Mouse (Mus musculus): ENCODE results near the gene Slc22a2. TPM values are rescaled to one million over a fixed set of nuclear protein-coding genes. Genes with fewer than 3 reads are reported as not detected.

Gene Slc22a2
- polyA plus RNA-seq, 1 experiment from 2014 or later, result 1.8 TPM

DNA sequence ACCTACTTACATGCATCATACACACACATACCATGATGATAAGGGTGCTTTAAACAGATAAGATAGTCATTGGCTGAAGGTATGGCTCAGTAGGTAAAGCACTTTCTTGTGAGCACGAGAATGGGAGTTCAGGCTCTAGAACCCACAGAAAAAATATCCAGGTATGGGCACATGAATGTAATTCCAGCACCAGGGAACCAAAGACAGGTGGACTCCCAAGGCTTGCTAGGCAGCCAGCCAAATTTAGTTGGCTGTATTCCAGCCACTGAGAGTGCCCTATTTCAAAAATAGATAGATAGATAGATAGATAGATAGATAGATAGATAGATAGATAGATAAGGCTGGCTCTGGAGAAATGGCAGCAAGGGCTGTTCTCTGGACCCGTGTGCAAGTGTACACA lies 1.4 kb downstream of the Slc22a2 start:
- 83% methylated on average over 2 of the region's 2 CpGs for whole genome bisulfite sequencing
- Histone ChIP-seq H3K27me3 (ENCODE audit: control insufficient read depth, insufficient read depth, low read length) (no peaks in the 10 kb centered on the region), H3K36me3 (ENCODE audit: control insufficient read depth, insufficient read depth, low read length) (no peaks in the 10 kb centered on the region), H3K4me3 (ENCODE audit: low read length) (no peak overlapping the region), H3K9ac (ENCODE audit: low read depth, low read length) (no peak overlapping the region), H3K4me2 (replicated peaks; ENCODE audit: low read depth, low read length) (no peak overlapping the region), H3K27ac (ENCODE audit: low read depth, low read length) (no peak overlapping the region), H3K4me1 (ENCODE audit: control insufficient read depth, insufficient read depth, low read length) (peaks cover 16% of the 10 kb centered on the region; the same call in 1 of the 2 replicates), H3K9me3 (ENCODE audit: control insufficient read depth, low read length) (no peaks in the 10 kb centered on the region)
- no peak for ATAC-seq (ENCODE audit: low FRiP score, low TSS enrichment)

DNA sequence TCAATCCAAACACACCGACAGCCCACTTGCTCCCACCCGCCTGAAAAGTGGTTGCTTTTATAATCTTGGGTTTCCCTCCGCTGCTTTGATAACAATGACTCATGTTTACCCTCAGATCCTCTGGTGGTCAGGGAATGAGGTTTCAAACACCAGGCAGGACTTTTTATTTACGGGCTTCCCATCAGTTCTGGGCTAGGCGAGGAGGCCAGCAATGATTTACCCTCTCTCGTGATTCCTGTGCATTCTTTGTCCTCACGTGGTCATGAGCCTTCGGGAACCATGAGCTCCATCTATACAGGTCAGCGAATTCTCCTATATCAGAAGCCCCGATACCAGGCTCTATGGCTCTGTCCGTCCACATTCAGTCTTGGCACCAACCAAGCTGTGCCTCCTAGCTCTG lies 3.0 kb downstream of the Slc22a2 start:
- 24% methylated on average over 11 of the region's 11 CpGs for WGBS
- Histone ChIP-seq H3K4me2 (replicated peaks; ENCODE audit: low read depth, low read length) (no peak overlapping the region), H3K4me1 (ENCODE audit: control insufficient read depth, insufficient read depth, low read length) (peaks cover 16% of the 10 kb centered on the region; the same call in 1 of the 2 replicates), H3K9ac (ENCODE audit: low read depth, low read length) (no peak overlapping the region), H3K27ac (ENCODE audit: low read depth, low read length) (no peak overlapping the region), H3K9me3 (ENCODE audit: control insufficient read depth, low read length) (no peaks in the 10 kb centered on the region), H3K4me3 (ENCODE audit: low read length) (no peak overlapping the region), H3K27me3 (ENCODE audit: control insufficient read depth, insufficient read depth, low read length) (no peaks in the 10 kb centered on the region), H3K36me3 (ENCODE audit: control insufficient read depth, insufficient read depth, low read length) (no peaks in the 10 kb centered on the region)
- ATAC-seq (ENCODE audit: low FRiP score, low TSS enrichment), result peak; percentile 51

DNA sequence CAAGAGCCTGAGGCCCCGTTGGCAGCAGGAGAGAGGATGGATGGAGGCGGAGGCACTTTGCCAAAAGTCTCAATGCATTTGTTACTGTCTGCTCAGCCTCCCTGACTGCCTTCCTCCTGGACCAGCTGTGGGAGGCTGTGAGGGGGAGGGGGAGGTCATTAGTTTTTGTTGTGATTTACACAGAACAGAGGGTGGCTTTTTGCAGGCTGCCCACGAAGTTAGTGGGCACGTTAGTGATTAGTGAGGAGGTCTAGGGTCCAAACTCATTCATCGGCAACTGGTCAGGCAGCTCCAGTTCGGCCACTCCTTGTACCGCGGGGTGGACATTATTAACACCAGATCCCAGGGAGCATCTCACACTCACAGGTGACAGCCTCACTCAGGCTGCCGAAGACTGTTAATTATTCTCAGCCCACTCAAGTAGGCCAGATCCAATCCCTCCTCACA lies 4.9 kb downstream of the Slc22a2 start:
- no peak overlapping the region for H3K27ac ChIP-seq (ENCODE audit: low read depth, low read length)
- no peak overlapping the region for H3K4me3 ChIP-seq (ENCODE audit: low read length)
- no peaks in the 10 kb centered on the region for H3K27me3 ChIP-seq (ENCODE audit: control insufficient read depth, insufficient read depth, low read length)
- H3K9me3 ChIP-seq (ENCODE audit: control insufficient read depth, low read length), result peaks cover 5% of the 10 kb centered on the region; the same call in 1 of the 2 replicates
- no peaks in the 10 kb centered on the region for H3K36me3 ChIP-seq (ENCODE audit: control insufficient read depth, insufficient read depth, low read length)
- WGBS, result 35% methylated on average over 9 of the region's 9 CpGs
- ATAC-seq (ENCODE audit: low FRiP score, low TSS enrichment), result peak; percentile 59
- H3K4me1 ChIP-seq (ENCODE audit: control insufficient read depth, insufficient read depth, low read length), result peaks cover 13% of the 10 kb centered on the region; the same call in 1 of the 2 replicates
- H3K4me2 ChIP-seq (replicated peaks; ENCODE audit: low read depth, low read length), result no peak overlapping the region
- H3K9ac ChIP-seq (ENCODE audit: low read depth, low read length), result no peak overlapping the region

DNA sequence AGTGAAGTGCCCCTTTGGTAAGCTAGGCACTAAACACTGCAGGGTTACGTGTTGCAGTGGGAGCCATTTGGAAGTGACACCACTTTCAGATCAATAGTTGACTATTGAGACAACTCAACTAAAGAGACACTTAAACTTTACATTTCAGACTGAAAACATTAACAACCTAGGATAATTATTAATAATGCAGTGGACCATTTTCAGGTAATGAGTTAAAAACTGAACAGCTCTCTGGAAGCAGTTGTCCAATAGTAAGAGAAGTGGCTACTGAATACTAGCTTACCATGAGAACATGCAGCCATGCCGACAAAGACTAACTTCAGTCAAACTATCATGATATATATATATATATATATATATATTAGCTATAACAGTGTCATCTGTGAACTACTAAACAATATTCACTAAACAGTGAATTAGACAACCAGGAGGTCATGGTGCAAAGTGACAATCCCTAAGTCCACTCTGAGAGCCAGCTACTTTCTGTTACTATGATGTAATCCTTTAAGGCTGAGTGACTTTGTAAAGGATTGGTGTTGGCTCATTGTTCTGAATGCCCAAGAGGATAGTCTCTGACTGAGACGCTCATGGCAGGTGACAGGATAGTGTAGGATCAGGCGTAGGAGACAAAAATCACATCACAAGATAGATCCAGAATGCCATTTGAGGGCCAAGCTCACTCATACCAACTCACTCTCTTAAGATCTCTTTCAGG lies 7.1 kb downstream of the Slc22a2 start:
- Histone ChIP-seq H3K4me3 (ENCODE audit: low read length) (no peak overlapping the region), H3K9me3 (ENCODE audit: control insufficient read depth, low read length) (peaks cover 5% of the 10 kb centered on the region; the same call in 1 of the 2 replicates), H3K27ac (ENCODE audit: low read depth, low read length) (no peak overlapping the region), H3K4me1 (ENCODE audit: control insufficient read depth, insufficient read depth, low read length) (peaks cover 13% of the 10 kb centered on the region; the same call in 1 of the 2 replicates), H3K27me3 (ENCODE audit: control insufficient read depth, insufficient read depth, low read length) (no peaks in the 10 kb centered on the region), H3K4me2 (replicated peaks; ENCODE audit: low read depth, low read length) (no peak overlapping the region), H3K9ac (ENCODE audit: low read depth, low read length) (no peak overlapping the region), H3K36me3 (ENCODE audit: control insufficient read depth, insufficient read depth, low read length) (no peaks in the 10 kb centered on the region)
- ATAC-seq (ENCODE audit: low FRiP score, low TSS enrichment), result no peak
- 89% methylated on average over 4 of the region's 4 CpGs for WGBS

DNA sequence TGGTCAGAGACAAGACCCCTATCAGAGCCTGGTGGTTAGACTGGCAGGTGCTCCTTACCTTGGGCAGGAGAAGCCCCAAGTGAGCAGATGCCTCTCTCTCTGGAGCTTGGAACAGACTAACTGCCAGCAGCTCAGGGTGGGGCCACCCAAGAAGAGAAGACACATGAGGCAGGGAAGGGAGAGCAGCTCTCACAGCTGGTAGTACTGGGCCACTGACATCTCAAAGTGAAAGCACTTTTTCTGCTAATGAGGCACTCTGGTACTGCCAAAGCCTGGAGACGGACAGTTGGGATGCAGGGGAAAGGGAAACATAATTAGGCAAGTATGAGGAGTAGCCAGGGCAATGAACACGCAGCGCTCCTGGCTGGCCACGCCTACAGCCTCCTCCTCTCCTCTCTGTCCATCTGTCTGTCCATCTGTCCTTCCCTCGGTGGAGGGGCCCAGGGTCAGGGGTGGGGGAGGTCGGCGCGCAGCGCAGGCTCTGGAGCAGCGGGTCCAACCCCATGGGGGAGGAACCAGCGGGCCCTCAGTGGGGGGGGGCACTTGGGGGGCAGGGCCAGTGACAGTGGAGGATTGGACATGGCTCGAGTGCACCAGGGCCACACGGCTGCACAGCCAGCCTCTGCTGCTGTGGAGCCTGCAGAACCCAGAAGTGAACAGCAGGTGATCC lies 12.0 kb downstream of the Slc22a2 start:
- Histone ChIP-seq H3K9me3 (ENCODE audit: control insufficient read depth, low read length) (peaks cover 11% of the 10 kb centered on the region; the same call in 1 of the 2 replicates), H3K27ac (ENCODE audit: low read depth, low read length) (no peak overlapping the region), H3K27me3 (ENCODE audit: control insufficient read depth, insufficient read depth, low read length) (no peaks in the 10 kb centered on the region), H3K36me3 (ENCODE audit: control insufficient read depth, insufficient read depth, low read length) (no peaks in the 10 kb centered on the region), H3K4me1 (ENCODE audit: control insufficient read depth, insufficient read depth, low read length) (no peaks in the 10 kb centered on the region), H3K4me2 (replicated peaks; ENCODE audit: low read depth, low read length) (no peak overlapping the region), H3K4me3 (ENCODE audit: low read length) (no peak overlapping the region), H3K9ac (ENCODE audit: low read depth, low read length) (no peak overlapping the region)
- ATAC-seq (ENCODE audit: low FRiP score, low TSS enrichment), result no peak
- 72% methylated on average over 12 of the region's 13 CpGs for WGBS

DNA sequence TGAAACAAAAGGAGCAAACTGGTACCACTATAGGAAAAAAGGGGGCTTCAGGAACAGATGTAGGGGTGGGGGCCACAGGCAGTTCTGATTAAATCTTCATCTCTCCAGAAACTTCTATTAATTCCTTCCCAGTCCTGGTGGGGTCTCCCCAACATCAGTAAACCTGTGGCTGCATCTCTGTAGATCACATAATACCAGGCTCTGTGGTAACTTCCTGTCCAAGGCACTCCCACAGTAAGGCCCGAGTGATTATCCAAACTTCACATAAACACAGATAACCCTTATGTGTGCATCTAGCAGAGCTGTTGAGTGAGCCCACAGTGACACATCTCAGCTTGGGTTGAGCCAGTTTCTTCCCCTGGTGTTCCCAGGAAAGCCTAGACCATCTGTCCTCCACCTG lies 22.7 kb downstream of the Slc22a2 start:
- no peak overlapping the region for H3K9ac ChIP-seq (ENCODE audit: low read depth, low read length)
- H3K4me2 ChIP-seq (replicated peaks; ENCODE audit: low read depth, low read length), result no peak overlapping the region
- H3K27me3 ChIP-seq (ENCODE audit: control insufficient read depth, insufficient read depth, low read length), result no peaks in the 10 kb centered on the region
- ATAC-seq (ENCODE audit: low FRiP score, low TSS enrichment), result no peak
- WGBS, result 23% methylated on average over 1 of the region's 1 CpGs
- H3K36me3 ChIP-seq (ENCODE audit: control insufficient read depth, insufficient read depth, low read length), result no peaks in the 10 kb centered on the region
- H3K27ac ChIP-seq (ENCODE audit: low read depth, low read length), result no peak overlapping the region
- no peaks in the 10 kb centered on the region for H3K9me3 ChIP-seq (ENCODE audit: control insufficient read depth, low read length)
- H3K4me1 ChIP-seq (ENCODE audit: control insufficient read depth, insufficient read depth, low read length), result no peaks in the 10 kb centered on the region
- no peak overlapping the region for H3K4me3 ChIP-seq (ENCODE audit: low read length)

DNA sequence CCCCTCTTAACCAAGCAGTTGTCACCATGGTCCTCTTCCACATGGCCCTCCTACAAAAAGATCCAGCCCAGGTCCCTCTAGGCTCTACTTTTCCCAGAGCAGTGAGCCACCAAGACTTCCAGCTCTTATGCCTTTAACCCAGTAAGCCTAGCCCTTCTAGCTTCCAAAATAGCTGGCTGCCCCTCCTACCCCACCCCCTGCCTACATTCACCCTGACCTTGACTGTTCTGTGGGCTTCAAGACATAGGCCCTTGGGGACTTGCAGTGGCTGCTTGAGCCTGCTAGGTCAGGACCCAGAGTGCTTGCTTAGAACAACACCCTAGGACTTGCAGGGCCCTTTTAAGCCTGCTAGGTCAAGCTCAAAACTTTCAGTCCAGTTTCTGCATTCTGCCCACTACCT lies 23.3 kb downstream of the Slc22a2 start:
- no peak overlapping the region for H3K9ac ChIP-seq (ENCODE audit: low read depth, low read length)
- H3K4me3 ChIP-seq (ENCODE audit: low read length), result no peak overlapping the region
- no peak overlapping the region for H3K4me2 ChIP-seq (replicated peaks; ENCODE audit: low read depth, low read length)
- H3K27ac ChIP-seq (ENCODE audit: low read depth, low read length), result no peak overlapping the region
- no peaks in the 10 kb centered on the region for H3K27me3 ChIP-seq (ENCODE audit: control insufficient read depth, insufficient read depth, low read length)
- H3K9me3 ChIP-seq (ENCODE audit: control insufficient read depth, low read length), result no peaks in the 10 kb centered on the region
- H3K4me1 ChIP-seq (ENCODE audit: control insufficient read depth, insufficient read depth, low read length), result no peaks in the 10 kb centered on the region
- no peaks in the 10 kb centered on the region for H3K36me3 ChIP-seq (ENCODE audit: control insufficient read depth, insufficient read depth, low read length)
- ATAC-seq (ENCODE audit: low FRiP score, low TSS enrichment), result no peak

DNA sequence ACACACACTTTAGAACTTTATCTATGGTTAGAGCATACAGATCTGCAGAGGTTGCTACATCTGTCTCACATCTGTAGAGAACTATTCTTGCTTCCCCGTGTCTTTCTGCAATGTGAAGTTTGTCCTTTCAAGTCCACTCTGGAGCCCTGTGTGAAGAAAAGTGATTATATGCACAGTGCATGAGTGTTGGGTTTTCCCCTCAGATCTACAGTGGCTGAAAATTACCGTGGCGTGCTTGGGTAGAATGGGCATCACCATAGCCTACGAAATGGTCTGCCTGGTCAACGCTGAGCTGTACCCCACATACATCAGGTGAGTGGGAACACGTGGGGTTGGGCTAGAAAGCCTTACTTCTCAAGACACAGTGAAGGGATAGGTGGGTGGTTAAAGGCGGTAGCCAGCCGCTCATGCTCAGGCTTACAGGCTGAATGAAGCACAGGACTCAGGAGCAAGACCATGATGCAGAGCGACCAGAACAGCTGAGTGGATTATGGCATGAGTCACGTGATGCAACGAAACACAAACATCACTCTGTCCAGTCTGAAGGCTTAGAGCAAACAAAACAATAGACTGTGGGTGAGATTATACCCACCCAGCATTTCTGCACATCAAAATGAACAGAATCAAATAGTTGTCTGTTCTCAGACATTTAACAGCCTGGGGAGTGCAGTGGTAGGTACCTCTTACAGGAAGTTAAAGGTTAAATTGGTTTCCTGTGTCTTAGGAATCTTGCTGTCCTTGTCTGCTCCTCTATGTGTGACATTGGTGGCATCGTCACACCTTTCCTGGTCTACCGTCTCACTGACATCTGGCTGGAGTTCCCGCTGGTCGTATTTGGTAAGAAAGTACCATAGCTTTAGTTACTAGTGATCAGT lies 30.8 kb downstream of the Slc22a2 start:
- Histone ChIP-seq H3K4me3 (ENCODE audit: low read length) (no peak overlapping the region), H3K4me2 (replicated peaks; ENCODE audit: low read depth, low read length) (no peak overlapping the region), H3K4me1 (ENCODE audit: control insufficient read depth, insufficient read depth, low read length) (no peaks in the 10 kb centered on the region), H3K27me3 (ENCODE audit: control insufficient read depth, insufficient read depth, low read length) (no peaks in the 10 kb centered on the region), H3K27ac (ENCODE audit: low read depth, low read length) (no peak overlapping the region), H3K9me3 (ENCODE audit: control insufficient read depth, low read length) (no peaks in the 10 kb centered on the region), H3K9ac (ENCODE audit: low read depth, low read length) (no peak overlapping the region), H3K36me3 (ENCODE audit: control insufficient read depth, insufficient read depth, low read length) (no peaks in the 10 kb centered on the region)
- ATAC-seq (ENCODE audit: low FRiP score, low TSS enrichment), result no peak
- 85% methylated on average over 15 of the region's 15 CpGs for WGBS
